Mouse (Mus musculus) erythroblast, adult 5-6 weeks (primary cell): ENCODE results near the gene Lipe. TPM values are rescaled to one million over a fixed set of nuclear protein-coding genes. Genes with fewer than 3 reads are reported as not detected.
"Not testable (repeated sequence)": the region's sequence is repeated elsewhere in the genome, so short reads cannot be mapped to it uniquely, and the experiment has no call there.

Experiments used
- ATAC-seq: replicated peaks from 2 replicates; pipeline ENCODE4 v1.8.0; 2016; ENCODE audit warnings: moderate number of reproducible peaks, mild to moderate bottlenecking, moderate TSS enrichment, inconsistent platforms; ENCODE audit not compliant: poor library complexity, low FRiP score, severe bottlenecking
- total RNA-seq, 2 experiments: library from RNA; stranded (forward) in 1 of 2; stranded (reverse) in 1 of 2; fragments of 150-400 nt in 1 of 2; fragments of 200-764, 138-1000 nt in 1 of 2; gene quantifications; 2 replicates each; pipeline versions ENCODE4 v1.2.3 to v1.2.4; 2015 to 2017; ENCODE audit warnings: low replicate concordance in 2 of 2

Lipe gene
- total RNA-seq, 2 experiments from 2014 or later = 4.5 to 11.3 TPM

DNA sequence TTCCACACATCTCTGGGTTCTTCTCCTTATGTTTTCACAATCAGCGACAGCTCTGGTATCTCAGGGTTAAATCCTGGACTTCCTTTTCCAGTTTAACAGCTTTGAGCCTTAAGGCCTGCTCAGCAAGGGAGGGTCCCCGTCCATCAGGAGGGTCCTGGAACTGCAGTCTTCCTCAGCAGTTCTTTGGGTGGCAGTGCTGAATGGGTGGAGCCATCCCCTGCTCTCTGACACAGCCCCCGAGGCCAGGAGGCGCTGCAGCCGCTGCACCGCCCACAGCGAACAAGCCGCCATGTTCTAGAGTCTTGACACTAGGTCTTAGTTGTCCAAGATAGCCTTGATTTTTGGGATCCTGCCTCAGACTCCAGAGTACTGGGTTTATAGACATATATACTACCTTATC, 21.0 kb upstream of the Lipe start:
- no peak for ATAC-seq

DNA sequence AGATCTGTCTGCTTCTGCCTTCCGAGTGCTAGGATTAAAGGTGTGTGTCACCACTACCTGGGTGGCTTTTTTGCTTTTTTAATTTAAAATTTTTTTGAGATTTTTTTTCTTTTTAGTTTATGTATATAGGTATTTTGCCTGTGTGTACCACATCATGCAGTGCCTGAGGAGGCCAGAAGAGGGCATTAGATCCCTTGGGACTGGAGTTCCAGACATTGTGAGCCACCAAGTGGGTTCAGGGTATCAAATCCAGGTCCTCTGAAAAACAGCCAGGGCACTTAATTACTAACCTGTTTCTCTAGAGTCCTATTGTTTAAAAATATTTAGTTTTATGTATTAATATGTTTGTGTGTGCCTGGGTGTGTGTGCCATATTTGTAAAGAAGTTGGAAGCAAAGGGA, 19.1 kb upstream of the Lipe start:
- no peak for ATAC-seq

DNA sequence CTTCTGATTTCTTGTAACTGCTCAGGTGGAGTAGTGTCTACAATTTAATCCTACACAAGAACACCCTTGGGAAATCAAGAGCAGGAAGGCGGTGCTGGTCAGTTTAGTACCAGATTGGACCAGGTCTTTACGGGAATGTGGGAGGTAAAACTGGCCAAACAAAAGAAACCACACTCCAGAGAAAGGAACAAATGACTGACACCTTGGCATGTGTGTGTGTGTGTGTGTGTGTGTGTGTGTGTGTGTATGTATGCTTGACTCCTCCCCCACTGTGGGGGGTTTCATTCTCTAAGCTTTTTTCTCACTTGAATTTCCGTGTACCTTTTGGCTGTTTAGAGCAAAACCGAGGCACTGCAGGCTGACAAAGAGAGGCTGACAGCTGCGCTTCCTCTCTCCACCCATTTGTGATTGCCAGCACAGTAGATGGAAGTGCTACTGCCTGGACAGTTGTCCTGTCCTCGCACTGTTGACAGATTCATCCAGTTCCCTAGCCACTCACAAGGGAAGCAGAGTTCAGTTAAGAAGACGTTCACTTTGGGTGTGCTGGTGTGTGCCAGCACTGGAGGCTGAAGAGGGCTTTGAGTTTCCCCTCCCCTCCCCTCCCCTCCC, 14.4 kb upstream of the Lipe start, which contains the start of gene Cxcl17:
TSS of gene Cxcl17 (minus strand) at position 54 of the 609 bp plus-strand sequence.
- no peak for ATAC-seq

DNA sequence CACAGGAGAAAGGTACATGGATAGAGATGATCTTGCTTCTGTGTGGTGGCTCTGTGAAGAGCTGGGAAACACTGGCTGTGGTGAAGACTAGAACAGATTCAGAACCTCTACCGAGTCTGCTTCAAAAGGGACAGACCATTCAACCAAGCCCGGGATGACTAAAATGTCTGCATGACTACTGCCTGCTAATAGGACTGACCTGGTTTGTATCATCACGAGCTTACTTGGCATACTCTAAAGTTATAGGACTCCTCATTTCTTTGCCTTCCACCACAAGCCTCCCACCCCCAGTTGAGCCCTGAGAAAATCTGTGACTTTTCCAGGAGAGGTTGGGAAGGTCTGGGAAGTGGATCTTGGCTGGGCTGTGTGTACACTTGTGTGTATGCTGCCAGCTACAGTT, 13.4 kb upstream of the Lipe start:
- no peak for ATAC-seq

DNA sequence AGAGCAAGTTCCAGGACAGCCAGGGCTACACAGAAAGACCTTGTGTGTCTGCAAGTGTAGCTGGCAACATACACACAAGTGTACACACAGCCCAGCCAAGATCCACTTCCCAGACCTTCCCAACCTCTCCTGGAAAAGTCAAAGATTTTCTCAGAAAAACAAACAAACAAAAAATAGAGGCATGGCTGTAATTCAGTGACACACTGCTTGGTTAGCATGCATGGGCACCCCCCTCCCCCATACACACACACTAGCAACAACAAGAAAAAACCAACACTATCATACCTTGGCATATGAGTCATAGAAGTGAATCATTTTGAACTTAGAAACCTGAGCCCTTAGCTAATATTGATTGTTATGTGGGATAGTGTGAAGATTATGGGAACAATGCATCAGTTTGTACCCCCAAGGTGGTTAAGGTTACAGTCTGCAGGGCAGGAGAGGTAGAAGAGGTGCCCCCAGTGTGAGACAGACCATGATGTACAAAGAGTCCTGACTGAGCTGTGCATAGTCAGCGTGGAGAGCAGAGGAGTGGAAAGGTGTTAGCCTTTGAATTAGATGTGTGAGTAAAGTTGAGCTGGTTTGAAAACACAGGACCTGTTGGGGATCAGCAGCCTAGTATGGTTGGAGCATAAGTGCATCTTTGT, 12.6 kb upstream of the Lipe start:
- ATAC-seq = no peak

DNA sequence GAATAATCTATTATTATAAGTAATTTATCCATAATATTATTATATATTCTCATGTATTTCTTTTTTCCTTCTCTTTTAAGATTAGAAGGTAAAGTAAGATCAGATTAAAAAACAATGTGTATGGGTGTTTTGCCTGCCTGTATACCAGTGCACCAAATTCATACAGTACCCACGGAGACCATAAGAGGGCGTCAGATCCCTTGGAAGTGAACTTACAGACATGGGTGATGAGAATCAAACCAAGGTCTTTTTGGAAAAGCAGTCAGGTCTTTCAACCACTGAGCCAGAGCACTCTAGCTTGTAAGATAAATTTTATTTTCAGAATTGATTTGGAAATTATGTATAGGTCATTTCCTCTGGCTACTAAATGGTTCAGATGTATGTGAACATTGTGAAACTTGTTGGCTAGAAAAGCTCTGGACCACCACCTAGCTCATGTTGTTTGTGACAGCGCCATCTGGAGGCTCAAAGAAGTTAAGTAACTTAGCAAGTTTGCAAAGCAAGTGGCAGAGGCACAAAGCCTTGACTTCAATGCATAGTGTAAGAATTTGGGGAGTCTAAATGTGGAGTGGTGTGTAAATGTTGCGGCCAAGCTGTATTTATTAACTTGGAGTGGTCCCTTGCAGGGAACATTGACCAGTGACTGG, 10.7 kb upstream of the Lipe start:
- no peak for ATAC-seq

DNA sequence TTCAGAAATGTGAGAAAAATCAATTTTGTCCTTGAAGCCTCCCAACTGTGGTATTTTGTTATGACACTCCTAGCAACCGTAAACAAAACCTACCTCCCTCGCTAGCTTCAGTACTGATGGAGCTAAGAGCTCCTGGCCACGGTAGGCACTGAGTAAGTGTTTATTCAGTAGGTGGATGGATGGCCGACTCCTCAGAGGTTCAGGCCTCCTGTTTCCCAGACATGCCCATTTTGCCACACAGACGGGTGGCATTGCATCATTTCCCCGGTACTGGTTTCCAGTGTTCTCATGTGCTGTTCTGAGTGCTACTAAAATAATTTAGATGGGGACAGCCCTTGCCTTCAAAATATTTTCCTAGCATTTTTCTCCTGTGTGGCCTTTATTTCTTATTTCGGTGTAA, 8.0 kb upstream of the Lipe start:
- ATAC-seq = no peak

DNA sequence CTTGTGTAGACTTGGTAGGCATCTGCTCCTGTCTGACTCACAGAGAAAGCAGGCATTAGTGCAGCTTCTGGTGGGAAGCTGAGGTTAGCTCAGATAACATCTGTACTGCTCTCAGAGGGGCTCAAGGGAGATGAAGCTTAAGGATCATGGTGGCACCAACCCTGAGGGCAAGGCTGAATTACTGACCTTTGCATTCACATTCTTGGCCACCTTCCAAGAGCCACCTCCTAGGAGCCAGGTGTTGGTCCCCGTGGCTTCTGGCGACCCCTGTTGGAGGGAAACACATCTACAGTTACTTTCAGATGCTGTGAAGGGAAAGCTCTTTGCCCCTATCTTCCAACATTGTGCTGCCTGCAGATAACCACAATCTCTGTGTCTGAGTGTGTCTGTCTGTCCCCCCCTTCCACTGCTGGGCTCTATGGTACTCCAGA, 4.2 kb upstream of the Lipe start:
- peak; percentile 69 for ATAC-seq

DNA sequence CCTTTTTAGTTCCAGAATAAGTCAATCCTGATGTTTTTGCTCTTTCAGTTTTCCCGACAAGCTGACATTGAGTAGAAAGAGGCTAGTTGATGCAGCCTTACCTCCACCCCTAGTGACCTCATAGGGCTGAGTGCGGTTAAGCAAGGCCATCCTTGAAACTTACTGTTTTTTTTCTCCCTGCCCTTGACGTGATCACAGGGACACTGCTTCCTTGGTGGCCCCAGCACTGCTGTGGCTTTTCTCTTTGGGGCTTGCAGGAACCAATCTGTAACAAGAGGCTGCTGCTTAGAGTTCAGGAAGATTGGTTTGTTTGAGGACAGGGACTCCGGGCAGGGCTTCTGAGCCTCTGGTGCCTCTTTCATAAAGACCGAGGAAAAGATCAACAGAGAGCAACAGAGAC, 3.5 kb upstream of the Lipe start:
- no peak for ATAC-seq

DNA sequence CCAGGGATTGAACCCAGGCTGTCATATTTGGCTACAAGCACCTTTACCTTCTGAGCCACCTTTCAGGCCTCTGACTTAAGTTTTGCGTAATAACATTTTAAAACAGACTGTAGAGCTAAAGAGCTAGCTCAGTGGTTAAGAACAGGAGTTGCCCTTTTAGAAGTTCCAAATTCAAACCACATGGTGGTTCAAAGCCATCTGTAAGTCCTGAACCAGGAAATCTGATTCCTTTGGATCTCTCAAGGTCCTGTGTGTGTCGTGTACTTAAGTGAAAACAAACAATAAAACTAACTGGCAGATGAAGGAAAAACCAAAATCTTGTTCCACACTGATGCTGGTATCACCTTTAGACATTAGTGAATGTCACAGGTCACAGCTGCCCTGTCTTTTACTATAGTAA, 3.0 kb upstream of the Lipe start:
- ATAC-seq = no peak

DNA sequence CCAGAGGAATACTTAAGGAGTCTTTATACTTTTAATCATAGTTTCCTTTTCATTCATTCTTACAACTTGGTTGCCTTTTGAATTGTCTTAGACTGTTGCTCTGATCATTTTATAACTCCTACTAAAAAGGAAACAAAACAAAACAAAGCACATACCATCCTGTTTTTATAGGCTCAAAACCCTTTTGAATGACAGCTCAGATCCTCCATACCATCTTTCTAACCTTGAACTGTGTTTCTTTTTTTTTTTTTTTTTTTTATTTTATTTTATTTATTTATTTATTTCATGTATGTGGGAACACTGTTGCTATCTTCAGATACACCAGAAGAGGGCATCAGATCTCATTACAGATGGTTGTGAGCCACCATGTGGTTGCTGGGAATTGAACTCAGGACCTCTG, 518 bp upstream of the Lipe start:
- not testable (repeated sequence) for ATAC-seq

DNA sequence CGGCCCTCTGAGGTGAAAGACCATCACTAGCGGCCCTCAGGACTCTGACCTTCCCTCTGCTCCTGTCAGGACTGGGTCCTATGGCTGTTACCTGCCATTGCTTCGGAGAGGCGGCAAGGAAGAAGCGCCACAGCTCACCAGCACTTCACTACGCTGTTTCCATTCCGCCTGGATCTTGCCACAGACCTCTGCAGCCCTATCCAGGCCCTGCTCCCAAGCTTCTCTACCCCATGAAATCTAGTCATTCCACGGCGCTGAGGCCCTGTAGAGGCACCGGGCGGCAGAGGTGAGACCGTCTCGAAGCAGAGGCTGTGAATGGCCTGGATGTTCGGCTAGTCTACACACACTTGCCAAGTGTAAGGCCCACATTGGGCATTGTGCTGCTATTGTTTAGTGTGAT, 1.9 kb downstream of the Lipe start:
- no peak for ATAC-seq

DNA sequence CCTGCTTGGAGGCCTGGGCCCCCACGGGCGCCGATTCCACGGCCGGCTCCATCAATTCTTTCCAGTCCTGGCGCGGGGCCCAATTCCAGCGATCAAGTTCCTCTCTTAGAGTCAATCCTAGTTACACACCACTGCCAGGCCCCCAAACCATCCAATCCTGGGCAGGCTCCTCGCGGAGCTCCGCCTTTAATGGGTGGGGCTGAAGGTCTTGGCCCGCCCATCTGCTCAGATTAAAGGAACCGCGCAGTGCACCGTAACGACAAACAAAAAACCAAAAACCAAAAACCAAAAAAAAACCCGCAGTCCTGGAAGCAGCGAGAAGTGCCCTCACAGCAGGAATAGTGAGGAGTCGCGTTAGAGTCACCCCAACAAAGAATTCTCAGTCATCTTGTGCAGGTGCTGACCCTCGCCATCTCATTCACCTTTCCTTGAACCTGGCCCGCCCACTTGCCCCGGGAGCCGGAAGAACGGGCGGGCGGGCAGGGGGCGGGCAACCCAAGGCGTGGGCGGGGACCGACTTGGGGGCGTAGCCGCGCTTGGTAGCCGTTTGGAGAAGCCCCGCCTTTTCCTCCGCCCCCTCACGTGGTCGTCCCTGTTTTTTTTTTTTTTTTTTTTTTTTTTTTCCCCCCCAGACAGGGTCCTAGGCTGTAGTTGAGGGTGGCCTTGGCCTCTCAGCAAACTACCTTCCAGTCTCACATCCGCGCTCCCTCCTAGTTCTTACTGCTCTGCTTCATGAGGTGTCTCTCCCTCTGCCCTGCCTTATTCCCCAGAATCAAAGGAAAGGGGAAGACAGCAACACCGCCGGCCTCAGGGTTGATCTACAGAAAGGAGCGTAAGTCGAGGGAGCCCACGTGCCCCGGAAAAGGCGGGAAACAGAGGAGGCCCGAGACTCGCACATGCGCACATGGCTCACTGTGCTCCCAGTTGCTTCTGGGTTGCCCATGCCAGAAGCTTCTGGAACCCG, 2.7 kb downstream of the Lipe start:
- peak; percentile 97 for ATAC-seq

DNA sequence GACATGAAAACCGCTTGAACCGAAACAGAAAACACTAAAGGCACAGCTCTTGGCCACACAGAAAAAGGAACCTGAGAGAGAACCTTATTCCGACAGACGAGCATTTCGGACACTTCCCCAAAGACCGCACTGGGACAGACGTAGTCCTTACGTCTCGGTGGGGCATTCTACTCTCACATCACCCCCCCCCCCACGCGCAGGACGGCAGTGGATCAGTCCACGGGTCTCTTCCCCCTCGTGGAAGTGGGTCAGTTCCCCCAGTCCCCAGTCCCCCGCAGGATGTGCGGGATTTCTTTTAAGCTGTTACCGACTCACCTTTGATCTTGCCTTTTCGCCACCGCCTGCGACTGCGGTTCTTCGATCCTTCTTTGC, 3.3 kb downstream of the Lipe start:
- peak; percentile 22 for ATAC-seq

DNA sequence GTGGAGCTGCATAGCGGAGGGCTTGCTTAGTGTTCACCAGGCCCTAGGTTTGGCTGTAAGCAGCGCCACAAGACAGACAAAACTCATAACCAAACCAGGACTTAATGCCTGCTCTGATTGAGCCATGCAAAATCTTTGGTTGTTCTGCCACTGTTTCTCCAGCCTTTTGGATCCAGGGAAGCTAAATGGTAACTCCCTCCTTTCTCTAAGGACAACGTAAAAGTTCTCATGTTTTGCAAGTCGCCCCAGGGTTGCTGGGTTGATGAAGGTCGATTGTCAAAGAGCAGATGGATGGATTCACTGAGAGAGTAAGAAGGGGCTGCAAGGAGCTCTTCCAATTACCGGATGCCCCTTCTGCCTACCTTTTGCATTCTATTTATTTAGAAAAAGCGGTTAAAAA, 3.8 kb downstream of the Lipe start:
- no peak for ATAC-seq

DNA sequence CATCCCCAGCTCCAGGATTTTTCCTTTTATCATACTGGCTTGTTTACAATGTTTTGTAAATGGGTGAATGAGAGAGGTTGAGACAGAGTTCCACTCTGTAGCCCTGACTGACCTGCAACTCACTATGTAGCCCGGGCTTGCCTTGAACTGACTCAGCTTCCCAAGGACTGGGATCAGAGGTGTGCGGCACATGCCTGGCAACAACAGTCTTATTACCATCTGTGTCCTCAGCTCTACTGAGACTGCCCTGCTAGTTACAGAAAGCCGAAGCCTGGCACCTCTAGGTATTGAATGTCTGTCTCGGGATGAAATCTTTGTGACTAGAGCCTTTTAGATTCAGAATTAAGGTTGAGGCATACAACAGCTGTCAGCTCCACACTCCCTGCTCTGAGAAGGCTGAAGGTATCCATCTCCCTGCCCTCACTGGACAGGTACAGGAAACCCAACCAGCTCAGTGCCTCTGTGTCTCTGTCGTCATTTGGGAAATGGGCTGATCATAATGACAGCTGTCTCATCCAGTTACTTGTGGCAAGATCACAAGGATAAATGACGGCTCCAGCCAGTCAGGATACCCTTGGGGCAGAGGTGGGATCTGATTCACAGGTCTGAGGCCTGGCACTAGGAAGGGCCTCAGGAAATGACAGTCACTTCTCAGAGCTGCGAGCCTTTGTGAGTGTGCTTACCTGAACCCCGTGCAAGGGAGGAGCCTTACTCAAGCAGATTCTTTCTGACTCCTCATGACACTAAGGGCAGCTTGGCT, 4.9 kb downstream of the Lipe start:
- no peak for ATAC-seq

DNA sequence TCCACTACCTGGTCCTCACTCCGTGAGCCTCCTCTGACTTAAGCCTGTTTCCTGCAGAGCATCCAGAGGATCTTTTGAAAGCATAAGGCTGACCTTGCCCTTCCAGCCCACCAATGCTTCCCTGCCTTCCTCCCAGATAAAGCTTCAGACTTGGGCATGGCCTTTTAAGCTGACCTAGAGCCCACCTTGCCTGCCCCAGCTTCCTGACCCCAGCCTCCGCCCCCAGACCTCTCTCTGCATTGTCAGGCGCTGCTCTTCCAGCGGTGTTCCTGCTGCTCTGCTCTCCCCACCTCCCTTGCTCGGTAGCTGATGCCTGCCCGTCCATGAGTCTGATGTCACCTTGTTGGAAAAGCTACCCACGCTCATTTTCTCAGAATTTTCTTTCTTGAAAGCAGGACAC, 5.7 kb downstream of the Lipe start:
- ATAC-seq = no peak

DNA sequence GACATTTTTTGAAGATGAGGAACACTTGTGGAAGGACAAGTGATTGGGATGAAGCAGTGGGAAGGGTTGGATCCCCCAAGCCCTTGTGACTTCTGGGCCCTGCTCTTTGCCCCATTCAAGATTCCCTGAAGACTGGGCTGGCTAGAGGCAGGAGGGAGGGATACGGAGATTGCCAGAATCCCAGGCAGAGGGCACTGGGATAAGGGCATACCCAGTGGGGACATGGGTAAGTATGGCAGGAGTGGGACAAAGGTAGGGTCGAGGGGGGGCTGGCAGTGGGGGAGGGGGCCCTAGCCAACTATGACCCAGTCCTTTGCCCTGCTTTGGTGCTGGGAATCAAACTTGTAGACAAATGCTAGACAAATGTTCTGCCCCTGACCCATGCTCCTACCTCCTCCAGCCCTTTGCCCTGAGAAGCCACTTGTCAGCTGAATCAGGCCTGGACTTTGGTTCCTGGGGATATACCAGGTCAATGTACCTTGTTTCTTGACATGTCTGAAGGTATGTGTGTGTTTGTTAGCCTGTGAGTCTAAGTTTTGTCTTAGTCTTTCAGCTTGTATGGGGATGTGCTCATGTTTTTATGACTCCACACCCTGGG, 6.6 kb downstream of the Lipe start:
- no peak for ATAC-seq

DNA sequence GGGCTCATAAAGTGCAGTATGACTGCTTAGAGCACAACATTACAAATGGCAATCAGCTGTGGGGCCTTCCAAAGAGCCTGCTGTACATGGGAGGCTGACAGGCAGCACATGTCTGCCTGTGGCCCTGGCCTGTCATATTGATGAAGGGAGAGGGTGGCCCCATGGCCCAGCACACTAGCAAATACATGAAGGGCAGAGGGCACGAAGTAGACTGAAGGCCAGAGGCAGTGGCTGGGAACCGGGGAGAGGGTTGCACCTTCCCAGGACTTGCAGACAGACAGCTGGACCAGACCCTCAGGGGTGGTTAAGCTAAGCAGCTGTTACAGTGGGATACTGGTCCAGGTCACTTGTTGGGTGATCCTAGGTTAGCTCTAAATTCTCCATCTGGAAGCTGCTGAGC, 7.5 kb downstream of the Lipe start:
- ATAC-seq = no peak
